Mouse (Mus musculus): ENCODE data around the gene Snn. TPM values are rescaled to one million over a fixed set of nuclear protein-coding genes. Genes with fewer than 3 reads are reported as not detected.

Snn gene
- polyA plus RNA-seq, 1 experiment from 2014 or later: 59.5 TPM

DNA sequence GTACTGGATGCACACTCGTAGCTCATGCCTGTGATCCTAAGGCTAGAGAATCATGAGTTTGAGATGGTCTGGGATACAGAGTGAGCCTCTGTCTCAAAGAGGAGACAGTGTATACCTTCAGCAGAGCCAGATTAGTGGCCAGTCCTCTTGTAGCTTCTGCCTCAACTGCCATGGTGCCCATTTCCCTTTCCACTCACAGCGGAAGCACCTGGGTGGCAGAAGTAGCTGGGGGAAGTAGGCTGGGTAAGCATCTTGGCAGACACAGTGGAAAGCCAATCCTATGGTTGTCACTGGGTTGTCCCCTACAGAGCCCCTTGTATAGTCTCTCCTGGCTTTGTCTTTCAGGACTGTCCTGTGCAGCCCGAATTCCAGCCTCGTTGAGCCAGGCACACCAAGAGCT lies 11.1 kb downstream of the Snn start:
- H3K36me3 ChIP-seq (replicated peaks): peaks cover 88% of the 10 kb centered on the region
- DNase-seq (ENCODE audit: low spot score): no peak
- H3K4me3 ChIP-seq: no peak overlapping the region
- peaks cover 40% of the 10 kb centered on the region for H3K4me1 ChIP-seq
- WGBS: 91% methylated on average over 4 of the region's 4 CpGs
- no peak overlapping the region for H3K27ac ChIP-seq (replicated peaks)
- H3K27me3 ChIP-seq (replicated peaks; ENCODE audit: low read depth, poor library complexity, severe bottlenecking): no peaks in the 10 kb centered on the region
- no peaks in the 10 kb centered on the region for H3K9me3 ChIP-seq

DNA sequence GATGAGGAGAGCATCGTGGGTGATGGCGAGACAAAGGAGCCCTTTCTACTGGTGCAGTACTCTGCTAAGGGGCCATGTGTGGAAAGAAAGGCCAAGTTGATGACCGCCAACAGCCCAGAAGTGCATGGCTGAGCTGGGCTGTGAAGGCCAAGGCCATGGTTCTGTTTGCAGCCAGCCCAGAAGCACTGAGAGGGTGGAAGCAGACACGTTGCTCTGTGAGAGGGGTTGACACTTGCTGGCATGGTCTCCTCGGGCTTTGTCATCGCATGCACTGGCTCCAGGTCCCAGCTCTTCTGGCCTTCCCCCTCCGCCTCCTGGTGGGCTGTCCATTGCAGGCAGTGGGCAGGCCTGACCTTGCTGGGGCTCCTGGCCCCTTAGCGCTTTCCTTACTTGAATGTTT lies 11.7 kb downstream of the Snn start:
- no peak overlapping the region for H3K4me3 ChIP-seq
- 84% methylated on average over 8 of the region's 8 CpGs for WGBS
- no peaks in the 10 kb centered on the region for H3K27me3 ChIP-seq (replicated peaks; ENCODE audit: low read depth, poor library complexity, severe bottlenecking)
- H3K4me1 ChIP-seq: peaks cover 34% of the 10 kb centered on the region
- DNase-seq (ENCODE audit: low spot score): no peak
- peaks cover 94% of the 10 kb centered on the region for H3K36me3 ChIP-seq (replicated peaks)
- no peaks in the 10 kb centered on the region for H3K9me3 ChIP-seq
- H3K27ac ChIP-seq (replicated peaks): no peak overlapping the region

DNA sequence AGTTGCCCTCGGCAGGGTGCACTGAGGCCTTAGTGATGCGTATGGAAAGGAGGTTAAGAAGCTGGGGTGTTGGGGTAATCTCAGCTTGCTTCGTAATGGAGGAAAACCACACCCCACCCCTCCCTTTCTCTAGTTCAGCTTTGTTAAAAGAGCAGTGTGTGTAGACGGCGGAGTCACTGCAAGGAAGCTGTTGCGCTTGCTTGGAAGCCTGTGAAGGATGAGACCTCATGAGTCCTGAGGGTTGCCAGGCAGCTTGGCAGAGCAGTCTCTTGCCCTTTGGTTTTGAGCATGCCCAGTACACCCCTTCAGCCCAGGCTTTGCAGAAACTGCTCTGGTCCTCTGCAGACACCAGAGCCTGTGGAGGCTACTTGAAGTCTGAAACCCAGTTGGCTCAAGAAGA lies 12.3 kb downstream of the Snn start:
- DNase-seq (ENCODE audit: low spot score): no peak
- H3K9me3 ChIP-seq: no peaks in the 10 kb centered on the region
- WGBS: 87% methylated on average over 6 of the region's 6 CpGs
- H3K27me3 ChIP-seq (replicated peaks; ENCODE audit: low read depth, poor library complexity, severe bottlenecking): no peaks in the 10 kb centered on the region
- peaks cover 97% of the 10 kb centered on the region for H3K36me3 ChIP-seq (replicated peaks)
- peaks cover 28% of the 10 kb centered on the region for H3K4me1 ChIP-seq
- no peak overlapping the region for H3K27ac ChIP-seq (replicated peaks)
- no peak overlapping the region for H3K4me3 ChIP-seq

DNA sequence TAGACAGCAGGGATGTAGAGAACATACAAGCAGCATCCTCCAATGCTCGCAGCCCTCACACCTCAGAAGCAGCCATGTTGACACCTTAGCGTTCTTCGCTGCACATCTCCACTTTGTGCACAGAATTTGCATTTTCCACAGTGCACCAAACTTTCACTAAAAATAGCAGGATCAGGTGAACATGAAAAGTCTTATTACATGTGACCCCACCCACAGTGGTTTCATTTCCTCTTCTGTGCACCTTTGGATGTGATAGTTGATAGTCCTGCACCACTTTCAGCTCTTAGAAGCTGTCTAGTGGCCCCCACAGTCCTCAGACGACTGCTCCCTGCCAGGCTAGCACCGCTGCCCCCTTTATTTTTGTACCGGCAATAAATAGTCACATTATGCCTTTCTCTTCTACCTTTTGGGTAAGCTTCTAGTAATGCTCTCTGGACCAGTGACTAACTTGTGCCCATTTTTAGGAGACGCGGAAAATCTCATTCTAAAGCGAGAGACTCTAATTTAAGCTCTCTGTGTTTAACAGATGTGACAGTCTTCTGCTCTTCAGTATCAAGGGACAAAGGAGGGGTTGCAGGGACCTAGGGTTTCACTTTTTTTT lies 17.0 kb downstream of the Snn start:
- H3K27me3 ChIP-seq (replicated peaks; ENCODE audit: low read depth, poor library complexity, severe bottlenecking): no peaks in the 10 kb centered on the region
- H3K27ac ChIP-seq (replicated peaks): no peak overlapping the region
- H3K36me3 ChIP-seq (replicated peaks): peaks cover 100% of the 10 kb centered on the region
- H3K4me1 ChIP-seq: peaks cover 5% of the 10 kb centered on the region; the same call in 1 of the 2 replicates
- no peaks in the 10 kb centered on the region for H3K9me3 ChIP-seq
- WGBS: 94% methylated on average over 9 of the region's 9 CpGs
- no peak overlapping the region for H3K4me3 ChIP-seq
- DNase-seq (ENCODE audit: low spot score): no peak

DNA sequence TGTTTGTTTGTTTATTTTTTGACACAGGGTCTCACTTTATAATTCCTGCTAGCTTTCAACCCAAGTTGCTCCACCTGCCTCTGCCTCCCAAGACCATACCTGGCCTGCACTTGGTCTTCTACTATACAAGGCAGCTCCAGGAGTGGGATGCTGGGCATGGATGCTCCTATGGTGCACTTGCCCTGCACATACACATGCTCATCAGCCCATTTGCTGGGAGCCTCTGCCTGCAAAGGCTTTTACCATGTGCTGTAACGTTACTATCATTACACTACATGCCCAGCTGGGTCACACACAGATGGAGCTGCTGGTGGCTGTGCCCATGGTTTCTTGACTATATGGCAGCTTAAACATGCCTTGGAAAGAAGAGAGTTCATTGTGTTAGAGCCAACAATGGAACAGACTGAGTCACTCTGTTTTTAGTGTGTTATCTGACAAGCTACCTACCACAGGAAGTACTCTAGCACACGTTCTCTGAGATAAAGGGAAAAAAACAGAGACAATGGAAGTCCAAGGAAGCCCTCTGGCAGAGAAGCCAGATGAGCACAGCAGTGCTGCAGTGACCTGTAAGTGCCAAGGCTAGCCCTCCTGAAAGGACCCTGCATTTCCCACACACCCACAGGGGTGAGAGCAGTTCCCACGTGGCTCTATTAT lies 17.6 kb downstream of the Snn start:
- Histone ChIP-seq H3K4me3 (no peak overlapping the region), H3K36me3 (replicated peaks) (peaks cover 100% of the 10 kb centered on the region), H3K4me1 (peaks cover 5% of the 10 kb centered on the region; the same call in 1 of the 2 replicates), H3K9me3 (no peaks in the 10 kb centered on the region), H3K27me3 (replicated peaks; ENCODE audit: low read depth, poor library complexity, severe bottlenecking) (no peaks in the 10 kb centered on the region), H3K27ac (replicated peaks) (no peak overlapping the region)
- WGBS: 79% methylated on average over 3 of the region's 3 CpGs
- DNase-seq (ENCODE audit: low spot score): no peak

DNA sequence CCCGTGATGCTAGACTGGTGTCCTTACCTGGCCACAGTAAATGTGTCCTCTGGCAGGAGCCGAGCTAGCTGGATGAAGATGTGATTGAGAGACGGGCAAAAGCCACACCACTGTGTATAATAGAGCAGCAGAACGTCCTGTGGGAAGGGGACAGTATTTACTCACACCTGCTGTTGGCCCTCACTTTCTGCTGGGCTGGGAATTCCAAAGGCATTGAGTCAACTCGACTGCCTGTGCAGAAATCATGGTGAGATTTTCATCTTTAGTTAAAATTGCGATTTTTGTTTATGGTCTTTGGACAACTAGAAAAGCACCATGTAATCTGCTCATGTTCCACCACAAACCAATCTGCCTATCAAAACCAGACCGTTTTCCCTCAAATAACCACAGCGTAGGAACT lies 23.4 kb downstream of the Snn start:
- H3K4me3 ChIP-seq: no peak overlapping the region
- H3K27ac ChIP-seq (replicated peaks): no peak overlapping the region
- no peaks in the 10 kb centered on the region for H3K27me3 ChIP-seq (replicated peaks; ENCODE audit: low read depth, poor library complexity, severe bottlenecking)
- WGBS: 93% methylated on average over 8 of the region's 8 CpGs
- peaks cover 98% of the 10 kb centered on the region for H3K36me3 ChIP-seq (replicated peaks)
- no peaks in the 10 kb centered on the region for H3K9me3 ChIP-seq
- no peak for DNase-seq (ENCODE audit: low spot score)
- no peaks in the 10 kb centered on the region for H3K4me1 ChIP-seq

DNA sequence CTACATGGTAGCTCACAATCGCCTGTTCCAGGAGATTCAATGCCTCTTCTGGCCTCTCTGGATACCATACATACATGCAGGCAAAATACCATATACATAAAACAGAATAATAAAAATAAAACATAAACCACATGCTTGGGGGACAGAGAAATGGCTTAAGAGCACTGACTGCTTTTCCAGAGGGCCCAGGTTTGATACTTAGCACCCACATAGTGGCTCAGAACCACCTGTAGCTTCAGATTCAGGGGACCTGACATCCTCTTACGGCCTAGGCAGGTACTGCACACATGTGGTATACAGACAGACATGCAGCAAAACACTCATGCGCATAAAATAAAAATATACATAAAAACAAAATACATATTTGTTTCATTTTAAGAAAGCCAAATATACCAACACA lies 25.6 kb downstream of the Snn start:
- peaks cover 98% of the 10 kb centered on the region for H3K36me3 ChIP-seq (replicated peaks)
- WGBS: 95% methylated on average over 3 of the region's 3 CpGs

DNA sequence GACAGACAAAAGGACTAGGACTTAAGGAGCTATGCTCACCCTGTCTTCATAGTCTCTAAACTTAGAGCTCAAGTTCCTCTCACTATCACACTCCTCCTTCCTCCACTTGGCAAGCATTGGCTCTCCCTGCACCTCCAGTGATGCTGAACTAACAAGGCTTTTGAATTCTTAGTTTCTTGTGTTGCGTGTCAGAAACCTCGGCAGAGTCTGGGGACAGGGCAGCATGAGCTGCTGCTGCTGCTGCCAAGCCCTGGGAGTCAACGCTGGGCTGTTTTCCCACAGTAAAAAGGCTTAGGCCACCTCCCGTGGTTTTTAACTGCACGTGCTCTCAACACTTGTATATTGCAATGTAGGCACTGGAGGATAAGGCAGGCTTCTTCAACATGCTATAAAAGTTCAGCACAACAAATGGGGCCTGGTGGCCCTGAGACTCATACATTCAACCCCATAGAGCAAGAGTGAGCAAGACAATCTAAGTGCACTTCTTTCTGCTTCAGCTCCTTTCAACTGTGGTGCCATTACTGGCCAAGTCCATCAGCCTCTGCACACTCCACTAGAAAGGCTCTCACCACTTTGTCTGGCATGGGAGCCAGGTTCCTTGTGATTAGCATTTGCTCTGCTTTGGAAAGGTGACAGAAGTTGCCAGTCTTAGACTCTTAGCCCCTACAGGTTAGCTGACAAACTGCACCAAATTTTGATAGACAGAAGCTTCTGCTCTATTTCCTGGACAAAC lies 26.3 kb downstream of the Snn start:
- 78% methylated on average over 5 of the region's 5 CpGs for WGBS
- DNase-seq (ENCODE audit: low spot score): no peak
- Histone ChIP-seq H3K27me3 (replicated peaks; ENCODE audit: low read depth, poor library complexity, severe bottlenecking) (no peaks in the 10 kb centered on the region), H3K4me3 (no peak overlapping the region), H3K27ac (replicated peaks) (no peak overlapping the region), H3K4me1 (no peaks in the 10 kb centered on the region), H3K36me3 (replicated peaks) (peaks cover 98% of the 10 kb centered on the region), H3K9me3 (no peaks in the 10 kb centered on the region)

More for the DNA sequence above, 25.6 kb downstream of the Snn start:
- Histone ChIP-seq H3K4me3 (no peak overlapping the region), H3K27me3 (replicated peaks; ENCODE audit: low read depth, poor library complexity, severe bottlenecking) (no peaks in the 10 kb centered on the region), H3K4me1 (no peaks in the 10 kb centered on the region), H3K27ac (replicated peaks) (no peak overlapping the region), H3K9me3 (no peaks in the 10 kb centered on the region)
- DNase-seq (ENCODE audit: low spot score): no peak

DNA sequence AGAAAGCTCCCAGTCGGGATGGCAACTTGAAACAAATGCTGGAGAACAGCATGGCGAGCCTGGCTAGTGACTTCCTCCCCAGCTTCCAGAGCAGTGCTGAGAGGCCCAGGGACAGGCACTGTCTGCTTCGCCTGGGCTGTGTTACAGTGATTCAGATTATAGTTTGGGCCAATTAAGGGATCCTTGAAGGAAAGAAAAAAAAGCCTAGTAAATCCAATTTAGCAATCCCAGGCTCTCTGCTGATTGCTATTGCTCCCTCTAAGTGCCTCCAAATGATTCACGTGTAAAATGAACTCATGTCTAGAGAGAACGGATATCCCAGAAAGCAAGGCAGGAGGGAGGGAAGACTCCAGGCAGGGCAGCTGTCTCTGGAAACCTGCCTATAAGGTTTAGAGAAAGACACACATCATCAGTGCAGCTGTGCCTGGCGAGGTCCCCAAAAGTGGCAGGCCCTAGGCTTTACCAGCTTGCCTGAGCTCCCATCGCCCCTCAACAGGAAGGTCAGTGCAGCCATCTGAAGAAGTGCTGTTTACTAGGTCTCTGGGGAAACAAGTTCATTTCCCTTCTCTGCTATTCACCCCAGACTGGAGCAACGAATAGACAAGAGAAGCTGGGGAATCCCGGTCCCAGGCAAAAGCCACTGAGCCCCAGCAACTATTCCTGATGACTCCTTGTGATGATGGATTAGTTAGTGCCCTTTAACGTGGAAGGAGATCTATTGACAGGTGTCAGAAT lies 30.3 kb downstream of the Snn start:
- Histone ChIP-seq H3K4me1 (no peaks in the 10 kb centered on the region), H3K4me3 (no peak overlapping the region), H3K27me3 (replicated peaks; ENCODE audit: low read depth, poor library complexity, severe bottlenecking) (no peaks in the 10 kb centered on the region), H3K9me3 (no peaks in the 10 kb centered on the region), H3K27ac (replicated peaks) (no peak overlapping the region), H3K36me3 (replicated peaks) (peaks cover 75% of the 10 kb centered on the region)
- 86% methylated on average over 10 of the region's 10 CpGs for WGBS
- DNase-seq (ENCODE audit: low spot score): no peak

DNA sequence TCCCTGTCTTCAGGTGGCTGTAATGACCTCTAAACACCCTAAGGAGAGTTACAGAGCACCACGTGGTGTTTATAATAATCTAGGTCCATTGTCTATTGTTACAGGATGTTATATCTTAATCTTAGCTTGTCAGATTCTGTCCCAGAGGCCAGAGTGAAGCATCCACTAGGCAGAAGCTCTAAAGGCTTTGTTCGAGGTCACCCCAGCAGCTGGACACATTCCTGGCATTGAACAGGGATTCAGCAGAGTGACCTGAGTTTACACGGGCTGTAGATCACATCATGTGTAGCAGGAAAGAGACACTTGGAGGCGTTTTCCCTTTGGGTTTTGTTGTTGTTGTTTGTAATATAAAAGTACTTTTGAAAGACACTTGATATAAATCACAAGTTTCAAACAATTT lies 31.3 kb downstream of the Snn start:
- H3K27ac ChIP-seq (replicated peaks): no peak overlapping the region
- H3K9me3 ChIP-seq: no peaks in the 10 kb centered on the region
- H3K27me3 ChIP-seq (replicated peaks; ENCODE audit: low read depth, poor library complexity, severe bottlenecking): no peaks in the 10 kb centered on the region
- DNase-seq (ENCODE audit: low spot score): no peak
- no peaks in the 10 kb centered on the region for H3K4me1 ChIP-seq
- H3K4me3 ChIP-seq: no peak overlapping the region
- 77% methylated on average over 4 of the region's 4 CpGs for WGBS
- peaks cover 70% of the 10 kb centered on the region for H3K36me3 ChIP-seq (replicated peaks)

DNA sequence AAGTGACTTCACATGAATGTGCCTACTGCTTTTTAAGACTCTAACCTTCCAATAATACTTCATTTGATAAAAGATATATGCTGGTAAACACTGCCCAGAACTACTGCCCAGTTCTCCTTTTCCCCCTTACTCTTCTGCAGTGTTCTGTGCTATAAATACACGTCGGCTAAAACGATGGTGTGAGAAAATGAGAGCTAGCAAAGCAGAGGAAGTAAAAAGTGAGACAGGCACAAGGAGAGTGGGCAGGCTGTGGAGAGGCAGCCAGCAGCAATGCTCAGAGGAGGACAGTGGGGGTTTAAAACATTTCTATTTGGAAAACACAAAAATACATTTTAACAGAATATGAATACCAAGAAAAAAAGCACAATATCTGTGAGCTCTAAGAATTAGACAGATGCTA lies 31.8 kb downstream of the Snn start:
- 87% methylated on average over 3 of the region's 3 CpGs for WGBS
- Histone ChIP-seq H3K27ac (replicated peaks) (no peak overlapping the region), H3K27me3 (replicated peaks; ENCODE audit: low read depth, poor library complexity, severe bottlenecking) (no peaks in the 10 kb centered on the region), H3K4me3 (no peak overlapping the region), H3K9me3 (no peaks in the 10 kb centered on the region), H3K4me1 (no peaks in the 10 kb centered on the region), H3K36me3 (replicated peaks) (peaks cover 66% of the 10 kb centered on the region)
- no peak for DNase-seq (ENCODE audit: low spot score)

DNA sequence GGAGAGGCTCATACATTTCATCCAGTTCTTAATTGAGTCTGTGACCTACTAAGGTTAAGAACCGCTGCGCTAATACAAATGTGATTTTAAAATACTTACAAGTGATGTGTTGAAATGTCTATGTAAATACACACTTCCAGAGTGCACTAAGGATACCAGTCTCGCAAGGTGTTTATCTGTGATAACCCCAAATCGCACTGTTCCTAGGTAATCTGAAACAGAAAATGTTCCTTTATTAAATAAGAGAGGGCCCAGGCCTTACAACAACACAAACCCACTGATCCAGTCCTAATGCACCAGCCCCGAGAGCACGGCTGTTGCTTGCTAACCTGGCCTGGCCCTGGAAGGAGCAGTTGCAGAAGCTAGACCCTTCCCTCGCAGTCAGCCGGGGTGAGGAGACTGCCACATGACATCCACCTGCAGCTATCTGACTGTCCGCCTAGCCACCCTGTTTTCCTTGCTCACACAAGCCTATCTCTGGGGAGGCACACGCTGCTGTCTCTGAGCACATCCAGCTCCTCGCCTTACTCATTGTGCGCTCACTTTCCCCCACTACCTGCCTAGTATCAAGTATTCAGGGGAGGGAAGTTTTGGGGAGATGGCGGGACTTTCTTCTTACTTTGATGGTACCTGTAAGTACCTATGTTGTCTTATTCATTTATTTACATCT lies 33.1 kb downstream of the Snn start:
- H3K27me3 ChIP-seq (replicated peaks; ENCODE audit: low read depth, poor library complexity, severe bottlenecking): no peaks in the 10 kb centered on the region
- H3K4me1 ChIP-seq: no peaks in the 10 kb centered on the region
- H3K4me3 ChIP-seq: no peak overlapping the region
- no peak overlapping the region for H3K27ac ChIP-seq (replicated peaks)
- peaks cover 54% of the 10 kb centered on the region for H3K36me3 ChIP-seq (replicated peaks)
- no peaks in the 10 kb centered on the region for H3K9me3 ChIP-seq
- no peak for DNase-seq (ENCODE audit: low spot score)
- WGBS: 92% methylated on average over 13 of the region's 13 CpGs
